8 mouse cellular contexts compared by ENCODE assay signal in the genomic region with DNA sequence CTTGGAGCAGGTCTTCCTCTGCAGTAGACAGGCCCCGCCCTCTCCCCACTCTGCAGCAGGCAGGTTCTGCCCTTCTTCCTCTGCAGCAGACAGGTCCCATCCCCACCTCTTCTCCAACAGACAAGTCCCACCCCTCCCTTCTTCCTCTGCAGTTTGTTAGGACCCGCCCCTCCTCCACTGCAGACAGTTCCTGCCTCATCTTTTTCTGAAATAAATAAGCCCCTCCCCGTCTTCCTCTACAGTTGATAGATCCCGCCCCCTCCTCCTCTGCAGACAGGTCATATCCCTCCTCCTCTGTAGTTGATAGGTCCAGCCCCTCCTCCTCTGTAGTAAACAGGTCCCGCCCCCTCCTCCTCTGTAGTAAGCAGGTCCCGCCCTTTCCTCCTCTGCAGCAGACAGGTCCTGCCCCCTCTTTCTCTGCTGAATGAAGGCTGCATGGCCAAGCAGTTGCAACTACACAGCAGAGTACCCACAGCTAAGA.
DNase-seq lines count a peak whose midpoint lies in the region; ATAC-seq lines count a peak whose summit lies in the region.

No protein-coding gene starts in this region.

- no peak overlapping the region for H3K27ac ChIP-seq in kidney, embryonic 14.5 days (ENCODE audit: low read depth, low read length)
- no peak overlapping the region for H3K27ac ChIP-seq in intestine, embryonic 16.5 days (ENCODE audit: low read length)
- H3K27ac ChIP-seq in midbrain, embryonic 16.5 days (ENCODE audit: low read length): no peak overlapping the region

- no peak for DNase-seq in kidney, postnatal 14 days
- DNase-seq in embryo, embryonic 9.5 days (ENCODE audit: extremely low spot score): peak; percentile 64
- no peak for DNase-seq in frontal cortex, adult 2 months (ENCODE audit: extremely low spot score in 1 of 2, low spot score in 1 of 2)
- DNase-seq in left cerebral cortex, postnatal 36 days (ENCODE audit: low spot score in 2 of 2): no peak
- no peak for DNase-seq in urinary bladder, postnatal 25 days (ENCODE audit: low spot score)

- no peak overlapping the region for H3K9ac ChIP-seq in kidney, embryonic 14.5 days (ENCODE audit: low read depth, low read length)
- H3K9ac ChIP-seq in intestine, embryonic 16.5 days (ENCODE audit: low read depth, low read length): no peak overlapping the region
- H3K9ac ChIP-seq in midbrain, embryonic 16.5 days (ENCODE audit: low read depth, low read length): no peak overlapping the region

- H3K27me3 ChIP-seq in kidney, embryonic 14.5 days (ENCODE audit: control insufficient read depth, insufficient read depth, low read length): no peaks in the 10 kb centered on the region
- H3K27me3 ChIP-seq in intestine, embryonic 16.5 days (replicated peaks; ENCODE audit: control insufficient read depth, insufficient read depth, low read length): no peaks in the 10 kb centered on the region
- H3K27me3 ChIP-seq in midbrain, embryonic 16.5 days (ENCODE audit: control insufficient read depth, insufficient read depth, low read depth, low read length): no peaks in the 10 kb centered on the region

- 0 out of 2 replicates have a peak, but pooled peaks cover 7% of the 10 kb centered on the region for H3K4me1 ChIP-seq in kidney, embryonic 14.5 days (ENCODE audit: control insufficient read depth, insufficient read depth, low read length)
- peaks cover 18% of the 10 kb centered on the region for H3K4me1 ChIP-seq in intestine, embryonic 16.5 days (ENCODE audit: control insufficient read depth, insufficient read depth, low read length)
- H3K4me1 ChIP-seq in midbrain, embryonic 16.5 days (ENCODE audit: control insufficient read depth, insufficient read depth, low read length): peaks cover 13% of the 10 kb centered on the region

- peak overlapping the region; percentile 17; the same call in 1 of the 2 replicates for H3K4me2 ChIP-seq in kidney, embryonic 14.5 days (replicated peaks; ENCODE audit: low read depth, low read length)
- H3K4me2 ChIP-seq in intestine, embryonic 16.5 days (ENCODE audit: low read depth, low read length): peak overlapping the region; percentile 35; the same call in 1 of the 2 replicates
- peak overlapping the region; percentile 0; the same call in 1 of the 2 replicates for H3K4me2 ChIP-seq in midbrain, embryonic 16.5 days (ENCODE audit: low read length)

- intact Hi-C loops in left cerebral cortex, postnatal 36 days (cut with DNase I): no loop called here

- H3K4me3 ChIP-seq in kidney, embryonic 14.5 days (ENCODE audit: low read length): no peak overlapping the region
- peak overlapping the region; percentile 14; the same call in 1 of the 2 replicates for H3K4me3 ChIP-seq in intestine, embryonic 16.5 days (ENCODE audit: low read length)
- no peak overlapping the region for H3K4me3 ChIP-seq in midbrain, embryonic 16.5 days (ENCODE audit: low read depth, low read length)

- no peaks in the 10 kb centered on the region for H3K36me3 ChIP-seq in kidney, embryonic 14.5 days (ENCODE audit: control insufficient read depth, insufficient read depth, low read length)
- no peaks in the 10 kb centered on the region for H3K36me3 ChIP-seq in intestine, embryonic 16.5 days (ENCODE audit: control insufficient read depth, insufficient read depth, low read length)
- H3K36me3 ChIP-seq in midbrain, embryonic 16.5 days (ENCODE audit: control insufficient read depth, insufficient read depth, low read length): no peaks in the 10 kb centered on the region

- H3K9me3 ChIP-seq in kidney, embryonic 14.5 days (ENCODE audit: control insufficient read depth, low read length): no peaks in the 10 kb centered on the region
- H3K9me3 ChIP-seq in intestine, embryonic 16.5 days (ENCODE audit: control insufficient read depth, low read length): no peaks in the 10 kb centered on the region
- no peaks in the 10 kb centered on the region for H3K9me3 ChIP-seq in midbrain, embryonic 16.5 days (replicated peaks; ENCODE audit: control insufficient read depth, low read length, poor library complexity, severe bottlenecking)

- ATAC-seq in kidney, embryonic 14.5 days (ENCODE audit: low FRiP score, low TSS enrichment): peak; percentile 81
- peak; percentile 94 for ATAC-seq in intestine, embryonic 16.5 days
- peak; percentile 62; the same call in 1 of the 2 replicates for ATAC-seq in midbrain, embryonic 16.5 days

- 33% methylated on average over 6 of the region's 6 CpGs for WGBS in kidney, embryonic 14.5 days
- WGBS in intestine, embryonic 16.5 days: 30% methylated on average over 6 of the region's 6 CpGs
- WGBS in midbrain, embryonic 16.5 days: 34% methylated on average over 6 of the region's 6 CpGs
